Mouse (Mus musculus): Measurements from ENCODE around the gene Izumo4.

Gene Izumo4

DNA sequence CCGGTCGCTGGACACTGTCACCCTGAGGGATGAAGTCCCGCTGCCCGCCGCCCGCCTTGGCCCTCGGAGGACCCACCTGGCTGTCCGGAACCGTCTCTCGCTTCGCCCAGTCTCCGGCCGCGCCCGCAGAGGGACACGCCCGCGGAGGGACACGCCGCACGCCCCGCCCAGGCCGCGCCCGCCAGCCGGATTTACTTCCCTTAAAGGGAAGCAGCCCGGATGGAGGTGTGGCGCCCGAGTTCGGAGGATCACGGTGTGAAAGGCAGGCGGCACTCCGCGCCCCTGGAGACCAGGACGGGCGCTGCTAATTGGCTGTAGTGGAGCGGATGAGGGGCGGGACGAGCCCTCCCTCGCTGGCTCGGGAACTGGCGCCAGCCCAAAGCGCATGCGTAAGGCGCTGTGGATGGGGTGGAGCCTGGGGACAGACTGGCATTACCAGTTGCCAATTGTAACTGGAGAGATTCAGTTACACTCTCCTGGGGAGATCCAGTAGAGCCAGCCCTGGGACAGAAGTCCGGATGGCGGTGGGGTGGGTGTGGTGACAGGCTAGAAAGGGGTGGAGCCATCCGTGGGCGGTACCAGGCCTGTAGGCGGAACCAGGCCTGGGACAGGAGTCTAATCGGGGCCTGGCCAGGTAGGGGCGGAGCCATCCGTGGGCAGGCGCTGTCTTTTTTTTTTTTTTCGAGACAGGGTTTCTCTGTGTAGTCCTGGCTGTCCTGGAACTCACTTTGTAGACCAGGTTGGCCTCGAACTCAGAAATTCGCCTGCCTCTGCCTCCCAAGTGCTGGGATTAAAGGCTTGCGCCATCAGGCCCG is at the start of gene Izumo4, which contains the start of gene Mob3a:
Gene Izumo4 (plus strand): TSS at position 464 of the 815 bp plus-strand sequence.
Gene Mob3a (minus strand): TSS at position 257 of the 815 bp plus-strand sequence.
- DNase-seq (ENCODE audit: low read depth), result peak; percentile 100

DNA sequence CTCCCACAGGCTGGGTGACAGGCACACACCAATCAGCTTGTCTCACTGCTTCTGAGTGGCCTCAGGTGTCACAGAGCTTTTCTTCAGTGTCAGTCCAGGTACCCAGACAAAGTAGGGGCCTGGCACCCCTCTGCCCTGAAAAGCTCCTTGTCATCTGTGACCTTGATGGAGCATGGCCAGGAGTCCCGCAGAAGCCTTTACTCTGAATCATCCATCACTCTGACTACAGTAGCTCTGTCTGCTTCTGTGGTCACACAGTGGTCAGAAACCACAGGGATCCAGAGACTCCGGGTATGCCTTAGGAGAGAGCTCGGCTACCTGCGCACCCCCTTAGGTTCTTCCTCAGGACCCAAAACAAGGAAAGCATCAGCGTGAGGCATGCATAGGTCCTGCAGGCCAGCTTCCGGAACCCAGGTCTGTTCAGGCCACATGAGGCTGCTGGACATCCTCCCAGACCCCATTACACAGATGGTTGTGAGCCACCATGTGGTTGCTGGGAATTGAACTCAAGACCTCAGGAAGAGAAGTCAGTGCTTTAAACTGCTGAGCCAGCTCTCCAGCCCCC is 48.7 kb upstream of the Izumo4 start:
- DNase-seq (ENCODE audit: low read depth), result peak; percentile 30

DNA sequence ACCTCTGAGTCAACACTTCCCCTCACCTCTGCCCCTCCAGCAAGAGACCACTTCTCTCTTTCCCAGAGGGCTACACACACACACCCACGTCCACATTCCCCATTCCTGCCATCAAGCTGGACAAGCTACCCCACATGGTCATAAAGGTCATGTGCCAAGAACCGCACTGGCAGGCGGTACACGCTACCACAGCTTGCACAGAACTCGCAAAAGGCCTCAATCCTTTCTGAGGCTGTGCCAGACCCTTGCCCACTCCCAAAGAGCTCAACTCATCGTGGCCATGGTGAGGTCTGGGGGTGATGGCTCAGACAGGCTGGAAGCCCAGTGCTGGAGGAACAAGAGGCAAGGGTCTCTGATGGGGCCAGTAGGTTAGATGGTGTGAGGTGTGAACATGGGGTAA is 47.1 kb upstream of the Izumo4 start:
- DNase-seq (ENCODE audit: low read depth), result no peak

DNA sequence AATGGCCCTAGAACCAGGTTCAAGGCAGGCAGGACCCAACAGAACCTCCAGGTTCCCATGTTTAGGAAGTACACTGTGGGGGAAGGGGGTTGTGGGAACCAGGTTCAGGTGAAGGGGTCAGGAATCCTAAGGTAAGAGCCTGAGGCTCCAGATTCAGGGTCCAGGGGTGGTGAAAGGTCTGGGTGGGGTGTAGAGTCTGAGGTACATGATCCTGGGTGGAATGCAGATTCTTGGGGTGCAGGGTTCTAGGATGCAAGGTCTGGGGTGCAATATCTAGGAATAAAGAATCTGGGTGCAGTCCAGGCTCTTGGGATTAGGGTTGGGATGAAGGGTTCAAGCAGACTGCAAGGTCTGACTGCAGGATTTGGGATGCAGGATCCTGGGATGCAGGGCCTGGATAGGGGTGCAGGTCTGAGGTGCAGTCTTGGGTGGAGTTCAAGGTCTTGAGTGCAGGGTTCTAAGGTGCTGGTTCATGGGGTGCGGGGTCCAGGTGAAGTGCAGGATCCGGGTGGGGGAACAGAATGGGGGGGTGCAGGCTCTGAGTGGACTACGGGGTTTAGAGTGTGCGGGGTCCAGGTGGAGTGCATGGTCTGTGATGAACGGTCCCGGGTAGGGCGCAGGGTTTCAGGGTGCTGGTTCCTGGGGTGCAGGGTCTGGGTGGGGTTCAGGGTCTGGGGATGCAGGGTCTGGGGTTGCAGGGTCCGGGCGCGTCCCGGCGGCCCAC is 46.4 kb upstream of the Izumo4 start:
- DNase-seq (ENCODE audit: low read depth), result no peak

- peak; percentile 100 for DNase-seq (ENCODE audit: low read depth)
Observed at GRCm38 (mm10) chr10:80656130-80656862, 45.7 kb upstream of the Izumo4 start.

DNA sequence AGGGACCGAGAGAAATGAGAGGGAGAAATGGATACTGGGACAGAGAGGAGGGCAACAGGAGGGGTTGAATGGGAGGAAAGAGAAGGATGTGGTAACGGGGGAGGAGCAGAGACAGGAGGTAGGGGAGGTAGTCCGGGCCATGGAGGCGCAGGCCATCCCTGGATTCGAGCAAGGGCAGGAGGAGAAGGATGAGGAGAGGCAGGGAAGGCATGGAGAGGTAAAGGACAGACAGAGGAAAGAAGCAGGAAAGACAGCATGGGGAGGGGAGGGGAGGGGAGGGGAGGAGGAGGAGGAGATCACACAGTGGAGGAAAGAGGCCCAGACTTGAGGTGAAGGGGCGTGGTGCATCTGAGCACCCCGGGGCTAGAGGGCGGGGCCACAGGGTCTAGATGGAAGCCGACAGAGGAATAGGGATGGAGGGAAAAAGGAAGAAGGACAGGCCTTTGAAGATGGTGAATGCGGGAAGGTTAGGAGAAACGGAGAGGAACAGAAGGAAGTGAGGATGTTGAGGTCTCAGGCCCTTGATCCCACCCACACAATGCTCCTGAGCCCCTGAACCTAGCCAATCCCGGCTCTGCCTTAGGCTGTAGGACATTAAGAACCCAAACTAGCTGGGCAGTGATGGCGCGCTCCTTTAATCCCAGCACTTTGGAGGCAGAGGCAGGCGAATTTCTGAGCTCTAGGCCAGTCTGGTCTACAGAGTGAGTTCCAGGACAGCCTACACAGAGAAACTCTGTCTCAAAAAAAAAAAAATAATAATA is 44.9 kb upstream of the Izumo4 start, which contains the start of gene Btbd2:
Gene Btbd2 (minus strand): TSS at position 209 of the 761 bp plus-strand sequence.
- DNase-seq (ENCODE audit: low read depth), result no peak

DNA sequence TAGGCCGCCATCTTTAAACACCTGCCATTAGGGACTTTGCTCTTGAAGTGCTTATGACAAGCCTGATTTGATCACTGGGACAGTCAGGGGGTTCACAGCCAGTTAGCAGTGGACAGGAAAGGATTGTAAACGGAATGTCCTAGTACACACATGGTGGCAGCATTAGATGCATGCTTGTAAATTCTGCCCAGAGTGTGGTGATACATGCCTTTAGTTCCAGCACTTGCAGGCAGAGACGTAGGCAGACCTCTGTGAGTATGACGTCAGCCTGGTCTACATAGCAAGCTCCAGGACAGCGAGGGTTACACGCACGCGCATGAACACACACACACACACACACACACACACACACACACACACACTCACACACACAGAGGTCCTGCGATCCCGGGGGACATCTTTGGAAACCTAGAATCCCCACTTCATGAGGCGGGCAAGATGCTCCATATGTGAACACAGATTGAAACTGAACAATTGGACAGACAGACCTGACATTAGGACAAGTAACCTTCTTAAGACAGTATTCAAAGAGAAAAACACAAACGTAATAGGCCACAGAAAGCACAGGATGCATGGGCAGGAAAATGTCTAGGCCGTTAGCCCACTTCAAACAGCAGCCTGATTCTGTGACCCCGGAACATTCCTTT is 43.7 kb upstream of the Izumo4 start:
- no peak for DNase-seq (ENCODE audit: low read depth)

DNA sequence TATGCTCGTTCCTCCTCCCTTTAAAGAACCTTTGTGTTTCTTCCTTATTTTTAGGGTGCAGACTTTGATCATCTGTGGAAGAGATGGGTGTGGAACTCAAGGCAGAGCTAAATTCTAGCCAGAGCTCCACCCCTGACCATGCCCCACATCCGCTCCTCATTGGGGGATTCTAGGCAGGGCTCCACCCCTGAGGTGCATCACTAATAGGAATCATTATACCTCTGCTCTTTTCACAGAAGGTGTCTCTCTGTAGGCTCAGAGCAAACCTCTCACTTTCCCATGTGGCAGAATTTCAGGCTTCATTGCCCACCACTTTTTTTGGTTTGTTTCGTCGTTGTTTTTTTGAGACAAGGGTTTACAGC is 43.2 kb upstream of the Izumo4 start:
- DNase-seq (ENCODE audit: low read depth), result no peak

DNA sequence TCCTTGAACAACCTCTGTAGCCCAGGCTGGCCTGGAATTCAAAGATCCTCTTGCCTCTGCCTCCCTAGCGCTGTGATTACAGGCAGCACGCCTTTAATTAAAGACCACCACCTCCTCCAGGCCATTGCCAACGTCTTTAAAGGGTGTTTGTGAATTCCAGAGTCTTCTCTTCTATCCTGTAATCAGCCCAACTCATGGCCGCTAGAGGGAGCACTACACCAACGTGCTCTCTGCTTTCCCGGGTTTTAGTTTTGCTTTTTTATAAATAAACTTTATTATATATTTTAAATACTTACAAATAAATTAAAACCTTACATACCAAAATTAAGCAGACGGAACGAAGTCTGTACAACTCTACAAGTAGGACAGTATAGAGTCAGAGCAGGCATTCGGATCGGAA is 42.8 kb upstream of the Izumo4 start:
- peak; percentile 90 for DNase-seq (ENCODE audit: low read depth)

GRCm38 (mm10) chr10:80661149-80661548 is 40.8 kb upstream of the Izumo4 start:
- peak; percentile 64 for DNase-seq (ENCODE audit: low read depth)

GRCm38 (mm10) chr10:80663485-80664196 is 38.3 kb upstream of the Izumo4 start:
- DNase-seq (ENCODE audit: low read depth), result no peak

DNA sequence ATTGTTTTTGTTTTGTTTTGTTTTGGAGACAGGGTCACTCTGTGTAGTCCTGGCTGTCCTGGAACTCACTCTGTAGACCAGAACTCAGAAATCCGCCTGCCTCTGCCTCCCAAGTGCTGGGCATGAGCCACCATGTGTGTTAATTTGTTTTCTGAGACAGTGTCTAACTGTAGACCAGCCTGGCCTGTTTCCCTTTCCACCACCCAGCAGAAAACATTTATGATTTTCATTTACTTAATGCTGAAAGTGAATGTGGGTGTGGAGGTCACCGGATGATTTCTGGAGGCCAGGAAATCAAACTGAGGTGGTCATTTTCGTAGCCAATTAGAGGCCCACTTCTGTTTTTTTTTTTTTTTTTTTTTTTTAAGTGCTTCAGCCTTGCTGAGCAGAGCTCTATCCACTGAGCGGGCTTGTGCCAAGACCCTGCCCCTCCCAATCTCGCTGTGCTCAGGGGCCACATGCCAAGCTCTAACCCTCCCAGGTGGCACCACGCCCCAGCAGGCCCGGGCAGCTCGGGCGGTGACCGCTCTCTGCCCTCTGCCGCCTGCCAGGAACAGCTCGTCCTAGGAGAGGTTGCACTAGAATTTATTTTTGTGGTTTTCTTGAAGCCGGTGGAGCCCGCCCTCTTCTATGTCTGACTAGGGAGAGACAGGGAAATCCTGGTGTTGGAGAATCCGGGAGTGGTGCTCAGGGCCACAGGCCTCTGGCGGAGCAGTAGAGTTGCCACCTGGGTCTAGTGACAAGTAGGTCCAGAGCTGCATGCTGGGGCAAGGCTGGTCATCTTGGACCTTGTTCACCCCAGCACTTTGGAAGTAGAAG is 37.6 kb upstream of the Izumo4 start:
- DNase-seq (ENCODE audit: low read depth), result peak; percentile 81

GRCm38 (mm10) chr10:80665016-80665380 is 37.0 kb upstream of the Izumo4 start:
- DNase-seq (ENCODE audit: low read depth), result peak; percentile 72

GRCm38 (mm10) chr10:80665459-80665858 is 36.5 kb upstream of the Izumo4 start:
- DNase-seq (ENCODE audit: low read depth), result no peak

GRCm38 (mm10) chr10:80665981-80666733 is 35.8 kb upstream of the Izumo4 start:
- no peak for DNase-seq (ENCODE audit: low read depth)

GRCm38 (mm10) chr10:80666837-80667412 is 35.1 kb upstream of the Izumo4 start:
- no peak for DNase-seq (ENCODE audit: low read depth)

DNA sequence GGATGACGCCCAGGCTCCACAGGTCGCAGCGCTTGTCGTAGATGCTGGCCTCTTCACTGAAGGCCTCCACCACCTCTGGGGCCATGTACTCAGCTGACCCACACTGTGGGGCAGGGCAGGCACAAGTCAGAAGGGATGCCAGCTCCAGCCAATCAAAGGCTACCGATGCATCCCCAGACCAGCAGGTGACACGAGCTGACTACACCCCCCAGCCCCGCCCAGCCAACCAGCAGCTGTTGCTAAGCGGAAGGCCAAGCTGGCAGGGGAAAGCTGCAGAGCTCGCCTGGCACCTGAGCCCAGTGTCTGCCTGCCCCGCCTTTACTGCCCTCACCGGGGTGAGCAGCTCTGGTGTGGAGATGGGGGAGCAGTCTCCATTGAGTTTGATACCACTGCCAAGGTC is 33.4 kb upstream of the Izumo4 start:
- no peak for DNase-seq (ENCODE audit: low read depth)

DNA sequence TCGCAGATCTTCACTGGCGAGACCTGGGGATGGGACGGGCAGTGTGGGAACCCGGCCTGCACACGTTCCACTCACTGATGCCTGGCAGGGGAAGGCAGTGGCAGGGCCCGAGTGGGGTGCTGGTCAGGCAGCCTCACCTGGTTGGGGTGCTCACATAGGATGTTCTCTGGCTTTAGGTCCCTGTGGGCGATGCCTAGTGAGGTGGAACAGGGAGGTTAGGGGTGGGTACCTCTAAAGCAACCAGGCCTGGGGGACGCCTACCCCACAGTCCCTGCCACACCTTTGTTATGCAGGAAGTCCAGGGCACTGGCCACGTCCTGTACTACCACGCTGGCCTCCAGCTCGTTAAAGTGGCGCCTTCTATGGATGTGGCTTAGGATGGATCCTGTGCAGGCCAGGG is 33.0 kb upstream of the Izumo4 start:
- no peak for DNase-seq (ENCODE audit: low read depth)
